Mouse (Mus musculus) liver, embryonic 14.5 days (tissue): ENCODE data around the gene Zbtb21. TPM values are rescaled to one million over a fixed set of nuclear protein-coding genes. Genes with fewer than 3 reads are reported as not detected.
A peak's percentile ranks its signal among the peaks of the same experiment; 100 is the strongest.

Experiments
- ATAC-seq: fragments of 200-750 bp; cut with Nextera tagmentation; 2 replicates; pipeline ENCODE4 v1.8.0; 2017; ENCODE audit warnings: moderate number of reproducible peaks, mild to moderate bottlenecking, moderate library complexity; ENCODE audit not compliant: insufficient read depth
- DNase-seq, 3 experiments: peaks; one replicate each; pipeline ENCODE4 v3.0.0-alpha.2; 2012 to 2013; ENCODE audit warnings: low read depth in 3 of 3, low spot score in 3 of 3
- H3K27ac ChIP-seq: fragments of 300-500 bp; sonication (generic); 2 replicates; pipeline ENCODE4 v1.5.1; 2014; ENCODE audit warnings: moderate library complexity, mild to moderate bottlenecking, control low read depth, inconsistent platforms
- H3K27me3 ChIP-seq: fragments of 300-500 bp; sonication (generic); 2 replicates; pipeline ENCODE4 v1.6.1; 2014; ENCODE audit warnings: mild to moderate bottlenecking, low read length, moderate library complexity; ENCODE audit not compliant: control insufficient read depth, insufficient read depth
- H3K36me3 ChIP-seq: fragments of 300-500 bp; sonication (generic); replicated peaks from 2 replicates; pipeline ENCODE4 v1.6.1; 2014; ENCODE audit warnings: low read depth; ENCODE audit not compliant: control insufficient read depth, insufficient read depth
- H3K4me1 ChIP-seq, 2 experiments: fragments of 200-500 bp in 1 of 2; fragments of 300-500 bp in 1 of 2; sonication (generic) in 1 of 2; replicated peaks; 2 replicates each; pipeline ENCODE4 v1.6.1; 2012 to 2014; ENCODE audit warnings: antibody characterized with exemption in 1 of 2, inconsistent platforms in 1 of 2, low read length in 1 of 2; ENCODE audit not compliant: control insufficient read depth in 2 of 2, insufficient read depth in 2 of 2
- H3K4me2 ChIP-seq: fragments of 300-500 bp; sonication (generic); 2 replicates; pipeline ENCODE4 v1.6.1; 2014; ENCODE audit warnings: low read depth, mild to moderate bottlenecking, control low read depth, moderate library complexity
- H3K4me3 ChIP-seq, 2 experiments: fragments of 200-500 bp in 1 of 2; fragments of 300-500 bp in 1 of 2; sonication (generic) in 1 of 2; 2 replicates each; pipeline ENCODE4 v1.5.1; 2012 to 2014; ENCODE audit warnings: low read depth in 2 of 2, low read length in 2 of 2, mild to moderate bottlenecking in 2 of 2, control low read depth in 1 of 2, inconsistent platforms in 1 of 2, moderate library complexity in 1 of 2; ENCODE audit not compliant: insufficient read depth in 1 of 2
- H3K9ac ChIP-seq: fragments of 300-500 bp; sonication (generic); replicated peaks from 2 replicates; pipeline ENCODE4 v1.6.1; 2014; ENCODE audit warnings: mild to moderate bottlenecking, control low read depth, moderate library complexity
- H3K9me3 ChIP-seq: fragments of 300-500 bp; sonication (generic); 2 replicates; pipeline ENCODE4 v1.6.1; 2016; ENCODE audit warnings: low read length, mixed read lengths; ENCODE audit not compliant: control insufficient read depth
- CTCF ChIP-seq: IDR thresholded peaks from 2 replicates; pipeline ENCODE4 v1.5.1; 2016; ENCODE audit warnings: antibody characterized with exemption, low read depth, control low read depth
- EP300 ChIP-seq: IDR thresholded peaks from 2 replicates; pipeline ENCODE4 v1.6.1; 2016; ENCODE audit warnings: antibody characterized with exemption, low read depth
- WGBS: fragments of 180-500 bp; shearing (Covaris S2); extraction: QIAGEN DNeasy Blood & Tissue Kit; methylation state at CpG from one replicate; pipeline ENCODE4 v1.1.7; 2014; ENCODE audit not compliant: insufficient replicate concordance; 5-methylcytosine and 5-hydroxymethylcytosine counted together
- polyA plus RNA-seq, 2 experiments: library from polyadenylated mRNA; depleted of rRNA in 1 of 2; stranded (reverse) in 1 of 2; unstranded in 1 of 2; fragments of >200 nt; fragmentation: Nextera tagmentation in 1 of 2; extraction: Ambion mirVana in 1 of 2; gene quantifications; 2 replicates each; pipeline versions ENCODE4 v1.2.1 to v1.2.3; 2012 to 2014

The Zbtb21 gene
- polyA plus RNA-seq, 2 experiments: 3.2 to 3.5 TPM

DNA sequence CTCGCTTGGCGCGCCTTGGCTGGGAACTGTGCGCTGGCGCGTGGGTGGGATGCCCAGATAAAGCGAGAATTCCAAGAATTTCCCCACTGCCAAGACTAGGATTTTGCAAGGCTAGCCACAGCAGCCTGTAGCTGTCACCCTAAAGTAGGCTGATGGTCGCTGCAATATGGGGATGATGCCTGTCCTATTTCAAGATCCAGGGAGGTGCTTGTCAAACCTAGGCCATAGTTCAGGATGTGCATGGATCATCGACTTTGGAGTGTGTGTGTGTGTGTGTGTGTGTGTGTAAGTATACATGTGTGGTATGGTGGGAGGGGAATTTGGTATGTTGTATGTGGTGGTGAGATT lies 39.7 kb downstream of the Zbtb21 start:
- H3K36me3 ChIP-seq: no peaks in the 10 kb centered on the region
- H3K4me3 ChIP-seq: peak overlapping the region; percentile 62 to 87
- peaks cover 6 to 15% of the 10 kb centered on the region in 2 experiments for H3K4me1 ChIP-seq
- TF ChIP-seq CTCF (no peak), EP300 (no peak)
- no peaks in the 10 kb centered on the region for H3K9me3 ChIP-seq
- peak overlapping the region; percentile 45; the same call in 1 of the 2 replicates for H3K9ac ChIP-seq
- H3K4me2 ChIP-seq: peak overlapping the region; percentile 86
- DNase-seq: no peak
- ATAC-seq: peak; percentile 39
- H3K27me3 ChIP-seq: no peaks in the 10 kb centered on the region; the same call in 1 of the 2 replicates
- WGBS: 0% methylated on average over 9 of the region's 9 CpGs
- no peak overlapping the region for H3K27ac ChIP-seq

DNA sequence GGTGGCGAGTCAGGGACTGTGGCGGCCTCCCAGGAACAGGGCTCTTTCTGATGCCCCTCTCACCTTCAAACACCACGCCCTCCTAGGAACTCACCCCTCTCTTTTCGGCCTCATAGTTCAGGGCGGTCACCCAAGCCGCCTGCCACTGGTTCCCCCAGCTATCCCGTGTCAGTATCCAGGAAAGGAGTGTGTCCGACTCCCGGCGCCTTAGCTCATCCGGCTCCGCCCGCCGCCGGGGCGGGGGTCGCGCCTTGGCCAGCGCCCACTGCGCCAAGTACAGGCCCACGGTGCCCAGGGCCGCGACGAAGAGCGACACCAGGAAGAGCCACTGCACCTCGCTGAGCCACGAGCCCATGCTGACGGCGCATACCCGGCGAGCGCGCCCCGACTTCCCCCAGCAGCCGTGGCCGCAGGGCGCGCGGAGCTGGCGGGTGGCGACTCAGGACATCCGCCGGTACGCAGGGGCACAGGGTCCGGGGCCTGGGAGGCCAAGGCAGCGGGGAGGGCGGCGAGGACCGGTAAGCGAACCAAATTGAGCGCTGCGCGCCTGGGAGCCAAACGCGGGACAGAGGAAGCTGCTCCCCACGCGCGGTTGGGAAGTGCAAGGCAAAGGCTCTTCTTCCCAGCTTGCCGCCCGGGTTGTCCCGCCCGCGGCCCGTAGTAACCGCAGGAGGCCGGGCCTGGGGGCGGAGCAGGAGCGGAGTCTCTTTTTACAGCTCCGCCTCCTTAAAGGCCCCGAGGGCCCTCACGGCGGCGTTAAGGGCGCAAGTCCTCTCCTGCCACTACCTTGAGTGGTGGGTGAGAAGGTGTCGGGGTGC lies 40.3 kb downstream of the Zbtb21 start:
- WGBS: under 1% methylated on average over 75 of the region's 75 CpGs
- Histone ChIP-seq H3K9ac (peak overlapping the region; percentile 74), H3K4me1 (peaks cover 6 to 15% of the 10 kb centered on the region in 2 experiments), H3K4me3 (peak overlapping the region; percentile 62 to 87), H3K27me3 (no peaks in the 10 kb centered on the region; the same call in 1 of the 2 replicates), H3K36me3 (no peaks in the 10 kb centered on the region), H3K27ac (no peak overlapping the region), H3K9me3 (no peaks in the 10 kb centered on the region), H3K4me2 (peak overlapping the region; percentile 86)
- DNase-seq (peak; percentile 64 to 66 (median 65)), ATAC-seq (peak; percentile 89)
- no peak for TF ChIP-seq EP300
- TF ChIP-seq CTCF: no peak

DNA sequence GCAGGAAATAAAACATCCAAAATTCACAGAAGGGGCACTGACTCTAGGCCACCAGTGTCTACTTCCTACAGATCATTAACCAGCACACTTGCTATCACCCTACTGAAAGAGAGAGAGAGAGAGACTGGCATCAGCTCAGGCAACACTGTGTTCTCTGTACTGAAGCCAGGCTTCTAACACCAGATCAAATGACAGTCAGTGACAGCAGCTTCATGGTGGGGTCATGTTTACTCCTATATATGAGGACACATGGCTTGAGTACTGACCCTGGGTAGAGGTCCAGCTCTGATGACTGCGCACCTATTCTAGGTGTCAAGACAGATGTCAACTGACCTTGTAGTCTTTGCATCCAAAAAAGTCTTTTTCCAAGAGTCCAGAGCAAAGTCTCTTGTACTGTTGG lies 41.8 kb downstream of the Zbtb21 start:
- no peak for DNase-seq
- Histone ChIP-seq H3K36me3 (no peaks in the 10 kb centered on the region), H3K27ac (no peak overlapping the region), H3K4me3 (no peak overlapping the region), H3K27me3 (no peaks in the 10 kb centered on the region; the same call in 1 of the 2 replicates), H3K9me3 (no peaks in the 10 kb centered on the region), H3K4me1 (peaks cover 6 to 15% of the 10 kb centered on the region in 2 experiments), H3K4me2 (no peak overlapping the region), H3K9ac (no peak overlapping the region)
- TF ChIP-seq EP300 (no peak), CTCF (no peak)
- no peak for ATAC-seq
- 71% methylated on average over 1 of the region's 1 CpGs for WGBS

DNA sequence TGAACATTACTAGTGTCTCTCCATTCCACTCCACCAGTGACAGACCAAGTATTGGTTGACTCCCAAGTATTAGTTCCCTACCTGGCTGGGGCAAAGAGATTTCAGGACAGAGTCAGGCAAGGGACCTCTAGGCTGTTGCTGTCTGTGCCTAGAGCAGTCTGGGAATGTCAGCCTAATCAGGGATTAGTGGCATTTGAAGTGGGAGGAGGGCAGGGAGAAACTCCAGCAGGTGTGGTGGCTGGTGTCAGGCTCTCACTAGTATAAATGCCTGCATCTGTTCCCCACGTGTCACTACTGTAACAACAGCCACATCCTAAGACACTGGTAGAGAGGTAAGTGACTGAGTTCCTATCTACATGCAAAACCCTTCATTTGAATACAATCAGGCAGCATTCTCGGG lies 42.6 kb downstream of the Zbtb21 start:
- Histone ChIP-seq H3K4me1 (peaks cover 6 to 13% of the 10 kb centered on the region in 2 experiments), H3K36me3 (no peaks in the 10 kb centered on the region), H3K27ac (no peak overlapping the region), H3K9ac (no peak overlapping the region), H3K27me3 (no peaks in the 10 kb centered on the region; the same call in 1 of the 2 replicates), H3K4me3 (no peak overlapping the region), H3K9me3 (no peaks in the 10 kb centered on the region), H3K4me2 (no peak overlapping the region)
- ATAC-seq: no peak
- no peak for TF ChIP-seq EP300
- TF ChIP-seq CTCF: no peak
- WGBS: 18% methylated on average over 2 of the region's 2 CpGs
- no peak for DNase-seq

DNA sequence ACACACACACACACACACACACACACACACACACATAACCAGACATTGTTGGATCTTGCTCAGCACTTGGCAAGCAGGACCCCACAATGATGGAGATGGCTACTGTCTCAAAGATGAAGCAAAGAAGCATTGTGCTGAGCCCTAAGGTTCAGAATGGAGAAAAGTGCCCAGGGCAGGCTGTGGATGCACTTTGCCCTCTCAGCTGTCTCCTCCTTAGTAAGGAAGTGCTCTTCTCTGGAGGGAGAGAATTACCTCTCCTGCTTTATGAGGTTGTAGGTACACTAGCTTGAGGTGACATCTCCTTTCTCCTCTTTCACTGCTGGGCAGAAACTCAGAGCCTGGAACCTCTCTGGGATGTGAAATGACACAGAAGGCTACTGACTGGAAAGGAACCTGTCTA lies 49.5 kb downstream of the Zbtb21 start:
- H3K9ac ChIP-seq: no peak overlapping the region
- ATAC-seq (no peak), DNase-seq (no peak)
- no peaks in the 10 kb centered on the region for H3K36me3 ChIP-seq
- peaks cover 4 to 9% of the 10 kb centered on the region in 2 experiments for H3K4me1 ChIP-seq
- H3K4me3 ChIP-seq: no peak overlapping the region
- no peak overlapping the region for H3K27ac ChIP-seq
- no peak overlapping the region for H3K4me2 ChIP-seq
- TF ChIP-seq EP300 (no peak), CTCF (no peak)
- H3K27me3 ChIP-seq: no peaks in the 10 kb centered on the region
- no peaks in the 10 kb centered on the region for H3K9me3 ChIP-seq
